Mouse (Mus musculus) forebrain, embryonic 15.5 days (tissue): ENCODE data around the gene Hexb. TPM values are rescaled to one million over a fixed set of nuclear protein-coding genes. Genes with fewer than 3 reads are reported as not detected.

Experiments used
- ATAC-seq: fragments of 200-750 bp; cut with Nextera tagmentation; replicated peaks from 2 replicates; pipeline ENCODE4 v1.8.0; 2017; ENCODE audit warnings: mild to moderate bottlenecking, moderate TSS enrichment, moderate library complexity
- H3K27ac ChIP-seq: fragments of 300-500 bp; sonication (generic); replicated peaks from 2 replicates; pipeline ENCODE4 v1.5.1; 2015; ENCODE audit warnings: mild to moderate bottlenecking, inconsistent platforms
- H3K27me3 ChIP-seq: fragments of 300-500 bp; sonication (generic); 2 replicates; pipeline ENCODE4 v1.6.1; 2015; ENCODE audit warnings: inconsistent platforms
- H3K36me3 ChIP-seq: fragments of 300-500 bp; sonication (generic); 2 replicates; pipeline ENCODE4 v1.6.1; 2015; ENCODE audit warnings: mild to moderate bottlenecking, inconsistent platforms
- H3K4me1 ChIP-seq: fragments of 300-500 bp; sonication (generic); 2 replicates; pipeline ENCODE4 v1.6.1; 2015; ENCODE audit warnings: inconsistent platforms
- H3K4me2 ChIP-seq: fragments of 300-500 bp; sonication (generic); replicated peaks from 2 replicates; pipeline ENCODE4 v1.6.1; 2015; ENCODE audit warnings: mild to moderate bottlenecking, inconsistent platforms
- H3K4me3 ChIP-seq: fragments of 300-500 bp; sonication (generic); 2 replicates; pipeline ENCODE4 v1.5.1; 2015; ENCODE audit warnings: mild to moderate bottlenecking, inconsistent platforms
- H3K9ac ChIP-seq: fragments of 300-500 bp; sonication (generic); replicated peaks from 2 replicates; pipeline ENCODE4 v1.6.1; 2015; ENCODE audit warnings: mild to moderate bottlenecking, inconsistent platforms
- H3K9me3 ChIP-seq: fragments of 300-500 bp; sonication (generic); 2 replicates; pipeline ENCODE4 v1.6.1; 2016; ENCODE audit warnings: inconsistent platforms
- WGBS: fragments of 180-500 bp; shearing (Covaris S2); methylation state at CpG from one replicate; pipeline ENCODE4 v1.1.7; 2015; ENCODE audit warnings: mixed read lengths; 5-methylcytosine and 5-hydroxymethylcytosine counted together
- polyA plus RNA-seq: library from polyadenylated mRNA; unstranded; fragments of >200 nt; fragmentation: Nextera tagmentation; extraction: Ambion mirVana; gene quantifications from 2 replicates; pipeline ENCODE4 v1.2.1, GENCODE M21; 2015

The Hexb gene
- polyA plus RNA-seq, 1 experiment from 2014 or later: 34.8 TPM

DNA sequence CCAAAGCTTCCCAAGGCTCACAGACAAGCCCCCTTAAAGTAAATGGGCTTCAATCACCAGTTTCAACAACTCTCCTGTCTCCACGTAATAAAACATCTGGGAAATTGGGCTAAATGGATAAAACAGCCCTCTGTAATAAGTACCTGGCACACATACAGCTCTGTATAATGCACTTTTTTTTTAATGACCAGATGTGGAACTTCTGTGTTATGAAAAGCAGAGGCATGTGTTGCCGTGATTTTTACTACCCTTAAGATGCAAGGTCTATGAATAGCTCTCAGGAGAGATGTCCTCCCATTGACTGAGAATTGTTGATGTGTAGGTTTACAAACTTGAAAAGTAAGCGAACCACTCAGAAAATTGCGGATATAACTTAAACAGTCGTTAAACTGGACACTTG is 18.0 kb upstream of the Hexb start:
- H3K4me2 ChIP-seq: no peak overlapping the region
- H3K9me3 ChIP-seq: no peaks in the 10 kb centered on the region
- H3K4me3 ChIP-seq: no peak overlapping the region
- no peaks in the 10 kb centered on the region for H3K27me3 ChIP-seq
- no peak overlapping the region for H3K27ac ChIP-seq
- no peaks in the 10 kb centered on the region for H3K36me3 ChIP-seq
- no peak for ATAC-seq
- peaks cover 8% of the 10 kb centered on the region; the same call in 1 of the 2 replicates for H3K4me1 ChIP-seq
- no peak overlapping the region for H3K9ac ChIP-seq
- 78% methylated on average over 5 of the region's 5 CpGs for WGBS

- H3K4me1 ChIP-seq: peaks cover 8% of the 10 kb centered on the region; the same call in 1 of the 2 replicates
- ATAC-seq: peak; percentile 32; the same call in 1 of the 2 replicates
- no peak overlapping the region for H3K27ac ChIP-seq
- no peak overlapping the region for H3K4me2 ChIP-seq
- H3K9ac ChIP-seq: no peak overlapping the region
- no peaks in the 10 kb centered on the region for H3K9me3 ChIP-seq
- no peaks in the 10 kb centered on the region for H3K36me3 ChIP-seq
- no peaks in the 10 kb centered on the region for H3K27me3 ChIP-seq
- WGBS: 16% methylated on average over 4 of the region's 4 CpGs
- no peak overlapping the region for H3K4me3 ChIP-seq
Observed at GRCm38 (mm10) chr13:97215563-97215962, 17.4 kb upstream of the Hexb start.

- Histone ChIP-seq H3K27me3 (no peaks in the 10 kb centered on the region), H3K4me1 (peaks cover 8% of the 10 kb centered on the region; the same call in 1 of the 2 replicates), H3K9me3 (no peaks in the 10 kb centered on the region), H3K4me2 (no peak overlapping the region), H3K9ac (no peak overlapping the region), H3K4me3 (no peak overlapping the region), H3K27ac (no peak overlapping the region), H3K36me3 (no peaks in the 10 kb centered on the region)
- ATAC-seq: peak; percentile 60; the same call in 1 of the 2 replicates
- WGBS: 54% methylated on average over 3 of the region's 3 CpGs
Observed at GRCm38 (mm10) chr13:97214583-97215268, 16.6 kb upstream of the Hexb start.

- H3K9ac ChIP-seq: no peak overlapping the region
- no peak overlapping the region for H3K4me3 ChIP-seq
- no peak for ATAC-seq
- no peak overlapping the region for H3K4me2 ChIP-seq
- WGBS: 63% methylated on average over 3 of the region's 3 CpGs
- no peaks in the 10 kb centered on the region for H3K27me3 ChIP-seq
- H3K4me1 ChIP-seq: peaks cover 10% of the 10 kb centered on the region; the same call in 1 of the 2 replicates
- no peak overlapping the region for H3K27ac ChIP-seq
- no peaks in the 10 kb centered on the region for H3K9me3 ChIP-seq
- no peaks in the 10 kb centered on the region for H3K36me3 ChIP-seq
Observed at GRCm38 (mm10) chr13:97208500-97209010, 10.4 kb upstream of the Hexb start.

DNA sequence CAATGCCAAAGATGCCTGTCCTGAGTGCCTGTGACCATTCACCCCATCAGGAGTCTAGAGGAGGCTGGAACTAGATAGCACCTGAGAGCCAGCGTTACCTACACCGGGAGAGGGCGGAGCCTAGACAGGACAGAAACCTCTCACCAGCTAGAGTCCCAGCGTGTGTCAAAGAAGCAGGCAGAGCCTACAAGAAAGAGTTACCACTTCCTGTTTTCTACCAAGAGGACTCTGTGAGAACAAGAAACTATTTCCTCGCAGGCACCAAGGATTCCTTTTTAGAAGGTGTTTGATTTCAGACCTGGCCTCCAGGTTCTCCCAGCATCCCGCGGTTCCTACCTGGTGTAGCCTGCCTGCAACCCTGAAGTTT is 9.9 kb upstream of the Hexb start:
- no peak overlapping the region for H3K9ac ChIP-seq
- no peaks in the 10 kb centered on the region for H3K27me3 ChIP-seq
- no peaks in the 10 kb centered on the region for H3K9me3 ChIP-seq
- WGBS: 68% methylated on average over 7 of the region's 7 CpGs
- ATAC-seq: no peak
- no peak overlapping the region for H3K4me3 ChIP-seq
- peaks cover 10% of the 10 kb centered on the region; the same call in 1 of the 2 replicates for H3K4me1 ChIP-seq
- H3K4me2 ChIP-seq: no peak overlapping the region
- no peaks in the 10 kb centered on the region for H3K36me3 ChIP-seq
- no peak overlapping the region for H3K27ac ChIP-seq

DNA sequence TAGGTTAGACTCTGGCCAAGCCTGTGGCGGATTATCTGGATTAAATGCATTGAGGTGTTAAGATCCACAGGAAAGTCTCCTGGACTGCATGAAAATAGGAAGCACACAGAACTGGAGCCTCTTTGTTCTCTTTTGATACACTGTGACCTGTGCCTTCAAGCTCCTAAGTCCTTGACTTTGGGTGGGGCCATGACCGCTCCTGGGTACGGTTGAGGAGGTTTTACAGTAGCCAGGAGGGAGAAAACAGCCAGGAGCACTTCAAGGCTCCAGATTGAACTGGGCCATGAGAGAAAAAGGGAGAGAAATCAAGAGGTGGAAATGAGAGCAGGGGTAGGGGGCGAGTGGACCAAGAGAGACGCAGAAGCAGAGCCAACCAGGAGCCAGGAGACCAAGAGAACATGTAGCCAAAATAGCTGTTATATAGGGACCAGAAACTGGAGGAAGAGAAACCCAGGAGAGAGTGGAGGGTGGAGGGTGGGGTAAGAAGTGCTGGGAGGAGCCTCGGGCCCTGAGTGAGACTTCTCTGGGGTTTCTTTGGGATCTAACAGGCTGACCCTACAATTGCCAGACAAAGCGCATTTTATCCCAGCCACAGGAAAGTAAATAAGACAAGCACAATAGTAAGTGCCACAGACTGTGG is 9.4 kb upstream of the Hexb start:
- WGBS: 83% methylated on average over 7 of the region's 7 CpGs
- H3K27ac ChIP-seq: no peak overlapping the region

DNA sequence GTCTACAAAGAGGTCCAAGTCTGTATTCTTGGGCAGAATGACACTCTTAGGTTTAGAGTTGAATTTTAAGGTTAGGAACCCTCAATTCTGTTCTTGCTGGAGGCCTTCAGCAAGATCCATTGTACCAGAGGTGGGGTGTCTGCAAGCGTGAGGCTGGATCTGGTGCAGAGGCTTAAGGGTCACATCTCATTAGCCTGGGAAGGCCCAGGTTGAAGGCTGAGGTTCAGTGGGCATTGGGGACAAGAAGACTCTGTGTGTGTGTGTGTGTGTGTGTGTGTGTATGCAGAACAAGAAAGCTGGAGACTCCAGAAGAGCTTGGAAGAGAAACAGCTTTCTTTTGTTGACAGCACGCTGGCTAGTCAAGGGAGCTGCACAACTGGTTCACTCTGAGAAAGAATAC is 7.9 kb upstream of the Hexb start:
- Histone ChIP-seq H3K9me3 (no peaks in the 10 kb centered on the region), H3K27ac (no peak overlapping the region), H3K36me3 (no peaks in the 10 kb centered on the region), H3K4me1 (peaks cover 10% of the 10 kb centered on the region; the same call in 1 of the 2 replicates), H3K4me2 (no peak overlapping the region), H3K4me3 (no peak overlapping the region), H3K27me3 (no peaks in the 10 kb centered on the region), H3K9ac (no peak overlapping the region)
- WGBS: 86% methylated on average over 2 of the region's 2 CpGs
- no peak for ATAC-seq

More for the DNA sequence above, 9.4 kb upstream of the Hexb start:
- Histone ChIP-seq H3K36me3 (no peaks in the 10 kb centered on the region), H3K4me1 (peaks cover 10% of the 10 kb centered on the region; the same call in 1 of the 2 replicates), H3K27me3 (no peaks in the 10 kb centered on the region), H3K9ac (no peak overlapping the region), H3K9me3 (no peaks in the 10 kb centered on the region), H3K4me3 (no peak overlapping the region), H3K4me2 (no peak overlapping the region)
- no peak for ATAC-seq

DNA sequence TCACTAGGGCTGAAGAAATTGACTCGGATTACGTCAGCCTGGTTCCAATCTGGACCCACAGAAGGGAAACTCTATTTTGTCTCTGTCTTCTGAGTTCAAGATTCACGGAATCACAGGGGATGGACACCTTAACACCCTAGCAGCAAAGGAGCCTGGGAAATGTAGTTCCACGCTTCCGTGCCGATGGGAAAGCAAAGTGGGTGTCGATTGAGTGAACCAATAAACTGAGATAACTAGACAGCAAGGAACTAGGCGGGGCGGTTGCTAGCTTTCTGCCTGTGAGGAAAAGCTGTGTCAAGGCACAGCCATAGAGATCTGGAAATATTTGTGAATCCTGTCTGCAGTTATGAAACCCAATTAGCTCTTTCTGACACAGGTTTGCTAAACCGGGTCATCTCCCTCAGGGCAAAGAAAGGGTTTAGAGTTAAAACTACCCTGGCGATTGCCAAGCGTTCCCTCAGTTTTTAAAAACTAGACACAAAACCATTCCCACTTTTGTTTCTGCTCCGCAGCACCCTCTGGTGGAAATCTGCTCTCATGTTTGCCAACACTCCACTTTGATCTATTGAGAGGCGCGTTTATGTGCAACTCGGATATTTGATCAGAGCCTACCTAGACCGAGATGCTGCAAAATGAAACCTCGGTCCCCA is 7.0 kb upstream of the Hexb start:
- H3K4me1 ChIP-seq: peaks cover 10% of the 10 kb centered on the region; the same call in 1 of the 2 replicates
- H3K36me3 ChIP-seq: no peaks in the 10 kb centered on the region
- WGBS: 10% methylated on average over 18 of the region's 18 CpGs
- H3K27me3 ChIP-seq: no peaks in the 10 kb centered on the region
- peak overlapping the region; percentile 52 for H3K4me2 ChIP-seq
- H3K9ac ChIP-seq: peak overlapping the region; percentile 19; the same call in 1 of the 2 replicates
- H3K27ac ChIP-seq: peak overlapping the region; percentile 66; the same call in 1 of the 2 replicates
- H3K4me3 ChIP-seq: peak overlapping the region; percentile 35
- no peaks in the 10 kb centered on the region for H3K9me3 ChIP-seq
- peak; percentile 77 for ATAC-seq

DNA sequence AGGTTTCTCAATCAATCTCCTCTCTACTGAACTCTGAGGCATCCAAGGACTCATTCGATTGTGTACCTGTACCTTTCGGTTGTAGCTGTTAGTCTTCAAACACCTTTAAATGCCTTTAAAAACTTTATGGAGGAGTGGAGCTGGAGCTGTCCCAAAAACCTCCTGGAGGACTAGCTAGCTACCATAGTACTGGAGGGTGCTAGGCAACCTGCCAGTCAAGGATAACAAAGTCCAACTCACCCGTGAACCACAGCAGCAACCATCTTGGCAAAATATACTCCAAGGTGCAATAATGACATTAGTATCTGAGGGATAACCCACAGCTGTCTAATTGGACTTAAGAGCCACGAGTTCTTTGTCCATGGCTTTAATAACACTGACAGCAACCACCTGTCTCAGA is 3.7 kb upstream of the Hexb start:
- H3K27me3 ChIP-seq: no peaks in the 10 kb centered on the region
- no peaks in the 10 kb centered on the region for H3K9me3 ChIP-seq
- H3K4me3 ChIP-seq: no peak overlapping the region
- H3K27ac ChIP-seq: no peak overlapping the region
- 77% methylated on average over 4 of the region's 4 CpGs for WGBS
- H3K9ac ChIP-seq: no peak overlapping the region
- no peak overlapping the region for H3K4me2 ChIP-seq
- ATAC-seq: no peak
- H3K4me1 ChIP-seq: peaks cover 20% of the 10 kb centered on the region
- H3K36me3 ChIP-seq: no peaks in the 10 kb centered on the region

GRCm38 (mm10) chr13:97201076-97201475 is 2.9 kb upstream of the Hexb start:
- H3K27ac ChIP-seq: no peak overlapping the region
- no peak for ATAC-seq
- H3K9ac ChIP-seq: no peak overlapping the region
- no peak overlapping the region for H3K4me2 ChIP-seq
- no peaks in the 10 kb centered on the region for H3K36me3 ChIP-seq
- H3K27me3 ChIP-seq: no peaks in the 10 kb centered on the region
- no peaks in the 10 kb centered on the region for H3K9me3 ChIP-seq
- 80% methylated on average over 7 of the region's 7 CpGs for WGBS
- H3K4me1 ChIP-seq: peaks cover 29% of the 10 kb centered on the region
- H3K4me3 ChIP-seq: no peak overlapping the region

- no peak for ATAC-seq
- Histone ChIP-seq H3K9me3 (no peaks in the 10 kb centered on the region), H3K27me3 (no peaks in the 10 kb centered on the region), H3K36me3 (no peaks in the 10 kb centered on the region), H3K4me1 (peaks cover 19% of the 10 kb centered on the region), H3K9ac (no peak overlapping the region), H3K4me2 (no peak overlapping the region), H3K27ac (no peak overlapping the region), H3K4me3 (no peak overlapping the region)
- WGBS: 87% methylated on average over 2 of the region's 2 CpGs
Observed at GRCm38 (mm10) chr13:97199123-97199522, 966 bp upstream of the Hexb start.

DNA sequence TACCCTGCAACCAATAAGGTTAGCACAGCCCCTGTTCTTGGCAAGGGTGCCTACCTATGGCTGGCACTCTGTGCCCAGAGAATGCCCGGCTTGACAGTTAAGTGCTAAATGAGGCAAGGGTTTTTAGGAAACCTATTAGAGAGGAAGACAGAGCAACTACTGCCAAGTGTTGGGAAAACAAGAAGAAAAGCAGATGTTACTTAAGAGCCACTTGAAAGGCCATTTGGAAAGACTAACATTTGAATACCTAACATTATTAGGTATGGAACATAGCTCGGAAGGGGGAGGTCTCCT is 1.3 kb downstream of the Hexb start:
- H3K9me3 ChIP-seq: no peaks in the 10 kb centered on the region
- H3K4me1 ChIP-seq: peaks cover 37% of the 10 kb centered on the region
- H3K9ac ChIP-seq: no peak overlapping the region
- H3K27me3 ChIP-seq: no peaks in the 10 kb centered on the region
- no peak overlapping the region for H3K27ac ChIP-seq
- ATAC-seq: no peak
- no peak overlapping the region for H3K4me2 ChIP-seq
- WGBS: 48% methylated on average over 2 of the region's 2 CpGs
- no peak overlapping the region for H3K4me3 ChIP-seq
- H3K36me3 ChIP-seq: no peaks in the 10 kb centered on the region
